Mouse (Mus musculus) layer of hippocampus, adult 2 months (tissue): Measurements from ENCODE around the gene Rbm34. TPM values are rescaled to one million over a fixed set of nuclear protein-coding genes. Genes with fewer than 3 reads are reported as not detected.

Experiments
- DNase-seq, 2 experiments: peaks; one replicate each; pipeline ENCODE4 v3.0.0; 2022; ENCODE audit warnings: low spot score in 2 of 2
- H3K27ac ChIP-seq: fragments of 200-600 bp; 2 replicates; pipeline ENCODE4 v1.8.1; 2022
- H3K4me3 ChIP-seq: fragments of 200-600 bp; 2 replicates; pipeline ENCODE4 v1.8.1; 2022; ENCODE audit warnings: mild to moderate bottlenecking
- CTCF ChIP-seq: fragments of 200-600 bp; conservative IDR thresholded peaks from 2 replicates; pipeline ENCODE4 v1.8.1; 2022; ENCODE audit warnings: antibody characterized with exemption, mild to moderate bottlenecking, moderate library complexity
- total RNA-seq, 2 experiments: library from RNA; stranded (reverse); gene quantifications; 2 replicates each; pipeline ENCODE4 v1.2.3; 2021

The Rbm34 gene
- total RNA-seq, 2 experiments from 2014 or later: 12.1 to 12.9 TPM

DNA sequence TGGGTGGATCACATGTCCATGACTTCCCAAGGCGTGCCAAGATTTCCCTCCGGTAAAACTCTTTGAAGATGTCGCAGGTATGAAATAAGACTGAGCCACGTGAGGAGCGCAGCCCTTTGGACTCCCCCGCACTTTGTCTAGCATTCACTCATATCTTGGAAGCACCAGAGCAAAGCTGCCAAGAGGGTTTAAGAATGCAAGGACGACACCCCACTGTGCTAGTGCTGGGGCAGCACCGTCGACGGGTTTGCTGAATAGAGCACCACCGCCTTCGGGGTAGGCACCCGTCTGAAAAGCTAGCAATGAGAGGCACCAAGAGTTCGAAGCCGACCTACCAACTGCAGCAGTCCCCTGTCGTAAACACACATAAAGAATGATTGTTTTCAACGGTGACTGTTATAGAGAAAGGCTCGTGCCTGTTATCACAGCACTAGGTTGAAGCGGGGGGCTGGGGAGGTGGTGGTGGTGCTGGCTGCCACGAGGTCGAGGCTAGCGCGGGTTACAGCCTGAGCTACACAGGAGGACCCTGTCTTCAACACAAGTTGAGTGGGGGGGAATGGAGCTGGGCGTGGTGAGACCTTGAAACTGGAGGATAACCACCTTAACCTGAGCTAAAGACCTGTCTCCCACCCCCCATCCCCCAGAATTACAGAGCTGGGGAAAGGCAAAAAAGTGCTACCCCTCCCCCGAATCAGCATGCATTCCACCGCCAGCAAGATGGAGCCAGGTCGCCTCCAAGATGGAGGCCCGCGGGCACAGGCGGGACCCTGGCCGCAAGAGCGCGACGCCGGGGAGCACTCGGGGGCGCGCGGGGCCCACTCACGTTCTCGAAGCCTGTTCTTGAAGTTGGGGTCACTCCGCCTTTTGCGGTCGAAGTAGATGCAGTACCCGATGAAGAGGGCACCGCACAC is 25.8 kb downstream of the Rbm34 start:
- Histone ChIP-seq H3K27ac (peak overlapping the region; percentile 98), H3K4me3 (peak overlapping the region; percentile 85)
- 0 out of 2 replicates have a peak, but pooled peaks have one; percentile 15 for TF ChIP-seq CTCF
- peak in 1 of 2 experiments; percentile 36 for DNase-seq

DNA sequence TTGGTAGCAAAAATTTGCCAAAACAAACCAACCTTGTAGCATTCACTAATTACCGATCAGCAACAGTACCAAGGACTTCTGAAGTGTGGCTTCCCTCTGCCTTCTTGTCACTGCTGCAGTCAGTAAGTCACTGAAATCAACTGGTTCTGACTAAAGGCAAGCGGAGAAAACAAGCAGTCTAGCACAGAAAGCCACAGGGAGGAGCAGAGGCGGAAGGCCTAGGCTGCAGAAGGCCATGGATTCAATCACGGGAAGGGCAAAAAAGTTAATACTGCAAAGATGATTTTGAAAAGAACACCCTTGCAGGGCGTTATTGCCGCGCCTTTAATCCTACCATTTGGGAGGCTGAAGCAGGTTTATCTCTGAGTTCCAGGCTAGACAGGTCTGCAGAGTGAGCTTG is 27.3 kb downstream of the Rbm34 start:
- no peak for TF ChIP-seq CTCF
- no peak for DNase-seq
- Histone ChIP-seq H3K27ac (no peak overlapping the region), H3K4me3 (peak overlapping the region; percentile 85; the same call in 1 of the 2 replicates)

GRCm38 (mm10) chr8:126937337-126937736 is 33.5 kb downstream of the Rbm34 start:
- Histone ChIP-seq H3K27ac (no peak overlapping the region), H3K4me3 (no peak overlapping the region)
- DNase-seq: no peak
- no peak for TF ChIP-seq CTCF

DNA sequence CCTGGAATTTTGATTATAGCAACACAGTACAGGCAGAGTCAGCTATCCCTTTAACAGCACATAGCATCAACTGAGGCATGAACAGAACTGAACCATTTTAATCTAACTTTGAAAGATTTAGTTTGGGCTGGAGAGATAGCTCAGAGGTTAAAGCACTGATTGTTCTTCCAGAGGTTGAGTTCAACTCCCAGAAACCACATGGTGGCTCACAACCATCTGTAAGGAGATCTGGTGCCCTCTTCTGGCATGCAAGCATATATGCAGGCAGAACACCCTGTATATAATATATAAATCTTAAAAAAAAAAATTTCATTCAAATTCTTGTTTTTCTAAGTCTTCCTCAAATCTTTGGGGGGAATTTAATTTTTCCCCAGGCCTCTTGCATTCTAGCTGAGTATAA is 34.9 kb downstream of the Rbm34 start:
- no peak overlapping the region for H3K27ac ChIP-seq
- no peak for DNase-seq

DNA sequence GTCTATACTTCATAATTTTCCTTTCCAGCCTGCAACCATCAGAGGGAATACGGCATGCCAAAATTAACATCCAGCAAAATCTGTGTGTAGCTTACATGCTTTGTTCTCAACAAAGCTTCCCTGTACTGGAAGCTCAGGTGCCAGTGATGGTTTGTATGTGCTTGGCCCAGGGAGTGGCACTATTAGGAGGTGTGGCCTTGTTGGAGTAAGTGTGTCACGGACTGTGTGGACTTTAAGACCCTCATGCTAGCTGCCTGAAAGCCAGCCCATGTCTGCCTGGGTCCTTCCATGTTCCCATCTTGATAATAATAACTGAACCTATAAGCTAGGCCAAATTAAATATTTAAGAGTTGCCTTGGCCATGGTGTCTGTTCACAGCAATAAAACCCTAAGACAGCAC is 35.5 kb downstream of the Rbm34 start:
- no peak overlapping the region for H3K4me3 ChIP-seq
- H3K27ac ChIP-seq: no peak overlapping the region
- no peak for DNase-seq
- TF ChIP-seq CTCF: no peak

More for the DNA sequence above, 34.9 kb downstream of the Rbm34 start:
- no peak overlapping the region for H3K4me3 ChIP-seq
- TF ChIP-seq CTCF: peak; percentile 83

- Histone ChIP-seq H3K4me3 (no peak overlapping the region), H3K27ac (no peak overlapping the region; the same call in 1 of the 2 replicates)
- DNase-seq: no peak
- TF ChIP-seq CTCF: no peak
These were observed 38.2 kb downstream of the Rbm34 start for GRCm38 (mm10) chr8:126932656-126933055.

GRCm38 (mm10) chr8:126932249-126932648 is 38.6 kb downstream of the Rbm34 start:
- no peak for DNase-seq
- H3K4me3 ChIP-seq: no peak overlapping the region
- H3K27ac ChIP-seq: peak overlapping the region; percentile 18; the same call in 1 of the 2 replicates
- no peak for TF ChIP-seq CTCF

DNA sequence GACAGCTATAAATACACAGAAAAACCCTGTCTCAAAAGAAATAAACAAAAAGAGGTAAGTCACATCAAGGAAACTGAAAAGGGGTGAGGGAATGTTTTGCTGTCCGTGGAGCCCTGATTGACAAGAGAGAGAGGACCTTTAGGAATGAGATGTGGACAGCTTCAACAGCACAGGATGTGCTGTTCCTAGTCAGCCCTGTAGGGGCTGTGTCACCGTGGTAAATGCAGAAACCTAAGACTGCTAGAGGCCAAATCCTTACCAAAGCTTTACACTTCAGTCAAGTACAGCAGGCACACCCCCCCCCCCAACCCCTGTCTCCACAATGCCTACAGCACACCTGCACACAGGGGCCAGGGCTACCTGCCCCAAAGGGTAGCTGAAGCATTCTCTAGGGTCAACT is 39.2 kb downstream of the Rbm34 start:
- H3K27ac ChIP-seq: peak overlapping the region; percentile 18; the same call in 1 of the 2 replicates
- peak; percentile 68 for TF ChIP-seq CTCF
- no peak for DNase-seq
- H3K4me3 ChIP-seq: no peak overlapping the region

- H3K27ac ChIP-seq: peak overlapping the region; percentile 5; the same call in 1 of the 2 replicates
- TF ChIP-seq CTCF: peak; percentile 96
- H3K4me3 ChIP-seq: no peak overlapping the region
- peak; percentile 45 to 78 for DNase-seq
These were observed 41.2 kb downstream of the Rbm34 start for GRCm38 (mm10) chr8:126929607-126930161.

DNA sequence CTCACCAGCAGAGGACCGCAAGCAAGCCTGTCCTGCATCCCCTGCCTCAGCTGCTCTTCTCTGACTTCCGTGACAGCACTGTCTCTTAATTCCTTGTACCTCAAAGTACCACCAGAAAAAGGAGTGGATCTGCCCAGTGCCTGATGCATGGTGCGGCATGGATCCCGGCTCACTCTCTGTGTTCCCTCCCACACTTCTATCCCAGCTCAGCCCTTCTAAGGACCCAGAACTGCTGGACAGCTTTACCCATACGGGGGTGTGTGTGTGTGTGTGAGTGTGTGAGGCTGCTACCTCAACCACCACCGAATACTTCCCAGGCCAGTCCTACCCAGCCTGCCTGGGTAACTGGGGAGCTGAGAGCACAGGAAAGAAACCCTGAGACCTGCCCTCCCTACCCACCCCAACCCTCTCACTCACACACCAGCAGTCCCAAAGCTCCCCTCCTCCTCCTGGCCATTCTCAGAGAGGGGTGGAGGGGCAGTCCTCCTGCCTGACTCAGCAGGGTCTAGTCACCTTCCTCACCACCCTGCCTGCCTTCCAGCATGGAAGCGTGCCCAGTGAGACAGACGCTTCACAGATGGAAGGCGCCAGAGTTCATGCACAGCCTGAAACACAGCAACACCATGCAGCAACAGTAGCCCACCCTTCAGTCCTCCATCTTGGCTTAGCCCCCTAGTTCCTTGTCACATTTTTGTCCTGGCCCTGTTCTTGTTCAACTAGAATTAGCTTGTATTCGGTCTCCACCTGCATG is 41.9 kb downstream of the Rbm34 start:
- DNase-seq: no peak
- TF ChIP-seq CTCF: no peak
- no peak overlapping the region; the same call in 1 of the 2 replicates for H3K27ac ChIP-seq
- no peak overlapping the region for H3K4me3 ChIP-seq

DNA sequence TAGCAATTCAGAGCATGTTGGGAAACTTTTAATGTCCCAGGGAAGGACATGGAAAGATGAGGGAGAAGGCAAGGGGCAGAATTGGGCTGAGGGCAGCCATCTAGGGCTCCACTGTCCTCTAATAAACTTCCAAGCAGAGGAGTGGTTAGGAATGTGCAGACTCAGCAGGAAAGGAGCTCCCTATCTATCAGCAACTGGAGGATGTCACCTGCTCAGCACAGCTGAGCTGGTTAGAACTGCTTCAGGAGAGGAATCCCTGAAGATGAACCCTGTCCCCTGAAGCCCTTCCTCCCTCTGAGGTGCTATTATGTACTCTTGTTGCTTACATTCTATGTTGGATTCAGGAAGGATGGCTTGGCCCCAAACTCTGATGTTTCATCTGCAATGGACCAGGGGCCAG is 42.8 kb downstream of the Rbm34 start:
- Histone ChIP-seq H3K27ac (no peak overlapping the region), H3K4me3 (no peak overlapping the region)
- no peak for DNase-seq
- TF ChIP-seq CTCF: no peak

GRCm38 (mm10) chr8:126927058-126927457 is 43.8 kb downstream of the Rbm34 start:
- peak; percentile 72 for TF ChIP-seq CTCF
- Histone ChIP-seq H3K4me3 (no peak overlapping the region), H3K27ac (no peak overlapping the region)
- no peak for DNase-seq

- DNase-seq: no peak
- H3K4me3 ChIP-seq: no peak overlapping the region
- TF ChIP-seq CTCF: no peak
- H3K27ac ChIP-seq: no peak overlapping the region
These were observed 47.9 kb downstream of the Rbm34 start for GRCm38 (mm10) chr8:126922981-126923380.
